21 mouse cellular contexts compared by ENCODE assay signal in genomic region chr4:94356982-94357381, GRCm38 (mm10).
A peak's percentile ranks its signal among the peaks of the same experiment; 100 is the strongest.
DNase-seq lines count a peak whose midpoint lies in the region; ATAC-seq and TF ChIP-seq lines count a peak whose summit lies in the region.
"Had no signal": no experiment of that assay in that cellular context is flagged by ENCODE, and none has a peak within 500 bp of the region (broad histone marks: within the 10 kb centered on the region; RNA-seq: fewer than 3 reads in every experiment).

No protein-coding gene starts in this region.

- H3K9me3 ChIP-seq in forebrain, embryonic 15.5 days, result no peaks in the 10 kb centered on the region
- H3K9me3 ChIP-seq in forebrain, embryonic 11.5 days (ENCODE audit: control insufficient read depth, low read length), result no peaks in the 10 kb centered on the region
- H3K9me3 ChIP-seq: embryonic facial prominence, embryonic 10.5 days; heart, embryonic 10.5 days; hindbrain, embryonic 12.5 days had no signal

- no peak overlapping the region for H3K4me3 ChIP-seq in forebrain, embryonic 15.5 days
- H3K4me3 ChIP-seq in forebrain, embryonic 11.5 days (ENCODE audit: low read depth, low read length), result no peak overlapping the region
- H3K4me3 ChIP-seq: embryonic facial prominence, embryonic 10.5 days; heart, embryonic 10.5 days; hindbrain, embryonic 12.5 days had no signal

- DNase-seq in forebrain, embryonic 11.5 days (ENCODE audit: low spot score), result no peak
- peak; percentile 3 for DNase-seq in right cerebral cortex, adult 18-20 months
- no peak for DNase-seq in right cerebral cortex, postnatal 14 days
- DNase-seq in brain, embryonic 14.5 days (ENCODE audit: low read depth), result peak; percentile 52
- DNase-seq in gastrocnemius, adult 8-10 months (ENCODE audit: low spot score in 2 of 2), result no peak
- DNase-seq: adrenal gland, postnatal 14 days; cerebellum, adult 2 months; cerebellum, postnatal 10 days; gastrocnemius, postnatal 10 days; heart, adult 18-20 months; heart, postnatal 10 days; heart, postnatal 4 days had no signal

- H3K4me1 ChIP-seq in forebrain, embryonic 15.5 days, result peaks cover 11% of the 10 kb centered on the region; the same call in 1 of the 2 replicates
- H3K4me1 ChIP-seq in forebrain, embryonic 11.5 days (replicated peaks; ENCODE audit: control insufficient read depth, insufficient read depth, low read length), result 0 out of 2 replicates have a peak, but pooled peaks cover 4% of the 10 kb centered on the region
- H3K4me1 ChIP-seq: embryonic facial prominence, embryonic 10.5 days; heart, embryonic 10.5 days had no signal

- peak; percentile 91 for ATAC-seq in forebrain, embryonic 15.5 days (replicated peaks)
- ATAC-seq in forebrain, embryonic 11.5 days (replicated peaks; ENCODE audit: low FRiP score), result no peak
- ATAC-seq: activated CD4-positive, CD25-positive, alpha-beta regulatory T cell, adult 4 months; hindbrain, embryonic 16.5 days; inflammation-experienced regulatory T-cells, adult 6 months; Patski had no signal

- no peaks in the 10 kb centered on the region for H3K27me3 ChIP-seq in forebrain, embryonic 15.5 days
- no peaks in the 10 kb centered on the region for H3K27me3 ChIP-seq in forebrain, embryonic 11.5 days (ENCODE audit: control insufficient read depth, insufficient read depth, low read length)
- H3K27me3 ChIP-seq: CH12.LX; hindbrain, embryonic 12.5 days; Patski had no signal

- no peak for TF ChIP-seq CTCF in brain, embryonic 14.5 days (IDR thresholded peaks at IDR 0.05; ENCODE audit: borderline replicate concordance, extremely low read depth, insufficient read depth, insufficient read length)

- no peaks in the 10 kb centered on the region for H3K36me3 ChIP-seq in forebrain, embryonic 15.5 days
- no peaks in the 10 kb centered on the region for H3K36me3 ChIP-seq in forebrain, embryonic 11.5 days (ENCODE audit: control insufficient read depth, insufficient read depth, low read length)
- H3K36me3 ChIP-seq: embryonic facial prominence, embryonic 10.5 days; heart, embryonic 10.5 days; hindbrain, embryonic 12.5 days had no signal

- no peak for TF ChIP-seq POLR2A in brain, embryonic 14.5 days (IDR thresholded peaks at IDR 0.05; ENCODE audit: borderline replicate concordance, extremely low read depth, insufficient read depth, insufficient read length, poor library complexity, severe bottlenecking)

- WGBS in forebrain, embryonic 15.5 days, result 72% methylated on average over 1 of the region's 1 CpGs
- WGBS in forebrain, embryonic 11.5 days, result 81% methylated on average over 1 of the region's 1 CpGs

- no peak overlapping the region for H3K4me2 ChIP-seq in forebrain, embryonic 15.5 days (replicated peaks)
- no peak overlapping the region for H3K4me2 ChIP-seq in forebrain, embryonic 11.5 days (ENCODE audit: low read depth, low read length, severe bottlenecking)
- H3K4me2 ChIP-seq: hindbrain, embryonic 12.5 days had no signal

- no peak overlapping the region for H3K27ac ChIP-seq in forebrain, embryonic 15.5 days (replicated peaks)
- H3K27ac ChIP-seq in forebrain, embryonic 11.5 days (ENCODE audit: low read depth, low read length), result no peak overlapping the region
- H3K27ac ChIP-seq: embryonic facial prominence, embryonic 10.5 days; heart, embryonic 10.5 days; hindbrain, embryonic 12.5 days had no signal

- H3K9ac ChIP-seq in forebrain, embryonic 15.5 days (replicated peaks), result no peak overlapping the region
- H3K9ac ChIP-seq in forebrain, embryonic 11.5 days (ENCODE audit: low read length), result no peak overlapping the region
- H3K9ac ChIP-seq: hindbrain, embryonic 12.5 days had no signal

Comparison
In these comparisons a context has a peak if more than half of its experiments do, and no peak if none do; other contexts are left out.
1. DNase-seq: peak in right cerebral cortex, adult 18-20 months (single experiment) and brain, embryonic 14.5 days (single experiment); none in forebrain, embryonic 11.5 days (single experiment), right cerebral cortex, postnatal 14 days (single experiment) and gastrocnemius, adult 8-10 months (0 of 2).